Mouse (Mus musculus) CH12.LX (cell line): ENCODE measurements around the gene Rbm46.

Source experiments
- CTCF ChIP-seq, 2 experiments: IDR thresholded peaks in 1 of 2; conservative IDR thresholded peaks in 1 of 2; 2 replicates each; pipeline ENCODE4 v1.5.1; 2011 to 2012; ENCODE audit warnings: low read depth in 2 of 2, low read length in 2 of 2, improper control_type of control experiment in 1 of 2, inconsistent platforms in 1 of 2, mild to moderate bottlenecking in 1 of 2, moderate library complexity in 1 of 2
- GABPA ChIP-seq: IDR thresholded peaks from 2 replicates; pipeline ENCODE4 v1.6.1; 2012; ENCODE audit warnings: low read depth, low read length, improper control_type of control experiment, inconsistent platforms; ENCODE audit not compliant: insufficient replicate concordance
- JUND ChIP-seq: conservative IDR thresholded peaks from 2 replicates; pipeline ENCODE4 v1.6.1; 2011; ENCODE audit warnings: low read depth, low read length, improper control_type of control experiment
- MAZ ChIP-seq: IDR thresholded peaks from 2 replicates; pipeline ENCODE4 v1.6.1; 2012; ENCODE audit warnings: low read depth, mild to moderate bottlenecking, inconsistent platforms, low read length, improper control_type of control experiment, moderate library complexity
- TBP ChIP-seq: conservative IDR thresholded peaks from 2 replicates; pipeline ENCODE4 v1.6.1; 2011; ENCODE audit warnings: low read depth, low read length, improper control_type of control experiment
- USF1 ChIP-seq: IDR thresholded peaks from 2 replicates; pipeline ENCODE4 v1.6.1; 2014; ENCODE audit warnings: low read depth, mild to moderate bottlenecking, inconsistent platforms, low read length, improper control_type of control experiment
- ZC3H11A ChIP-seq: IDR thresholded peaks from 2 replicates; pipeline ENCODE4 v1.6.1; 2012; ENCODE audit warnings: low read depth, mild to moderate bottlenecking, inconsistent platforms, low read length, improper control_type of control experiment
- ZNF384 ChIP-seq: IDR thresholded peaks from 2 replicates; pipeline ENCODE4 v1.6.1; 2012; ENCODE audit warnings: low read depth, low read length, improper control_type of control experiment, inconsistent platforms

DNA sequence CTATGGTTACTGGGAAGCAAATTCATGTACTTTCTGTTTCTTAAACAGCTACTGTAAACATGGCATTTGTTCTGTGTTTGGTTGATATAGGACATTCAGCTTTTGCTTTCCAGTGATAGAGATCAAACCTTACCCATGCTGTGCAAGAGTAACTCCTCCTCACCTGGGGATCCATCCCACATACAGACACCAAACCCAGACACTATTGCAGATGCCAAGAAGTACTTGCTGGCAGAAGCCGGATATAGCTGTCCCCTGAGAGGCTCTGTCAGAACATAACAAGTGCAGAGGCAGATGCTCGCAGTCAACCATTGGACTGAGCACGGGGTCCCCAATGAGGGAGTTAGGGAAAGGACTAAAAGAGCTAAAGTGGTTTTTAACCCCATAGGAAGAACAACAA is 84.6 kb downstream of the Rbm46 start:
- TF ChIP-seq JUND (no peak), CTCF (conservative IDR thresholded peaks at IDR 0.05 in 1 of 2, IDR thresholded peaks at IDR 0.05 in 1 of 2; ENCODE audit: low read depth in 2 of 2, low read length in 2 of 2) (no peak), USF1 (no peak), ZNF384 (no peak), GABPA (no peak), MAZ (no peak), ZC3H11A (no peak), TBP (no peak)
